Mouse (Mus musculus): ENCODE measurements around the gene Ldlrap1. TPM values are rescaled to one million over a fixed set of nuclear protein-coding genes. Genes with fewer than 3 reads are reported as not detected.
A peak's percentile ranks its signal among the peaks of the same experiment; 100 is the strongest.

The Ldlrap1 gene
- total RNA-seq, 1 experiment from 2014 or later: 11.1 TPM

GRCm38 (mm10) chr4:134758367-134758766 is 9.5 kb downstream of the Ldlrap1 start:
- ATAC-seq (replicated peaks in 1 of 2; ENCODE audit: insufficient read depth in 1 of 2, low FRiP score in 2 of 2, low TSS enrichment in 1 of 2, low read depth in 1 of 2, poor library complexity in 2 of 2, severe bottlenecking in 2 of 2): no peak

- peak in 1 of 2 experiments; percentile 36; a peak in 2 of 4 replicates for ATAC-seq (replicated peaks in 1 of 2; ENCODE audit: insufficient read depth in 1 of 2, low FRiP score in 2 of 2, low TSS enrichment in 1 of 2, low read depth in 1 of 2, poor library complexity in 2 of 2, severe bottlenecking in 2 of 2)
These were observed 10.9 kb downstream of the Ldlrap1 start for GRCm38 (mm10) chr4:134756953-134757352.

DNA sequence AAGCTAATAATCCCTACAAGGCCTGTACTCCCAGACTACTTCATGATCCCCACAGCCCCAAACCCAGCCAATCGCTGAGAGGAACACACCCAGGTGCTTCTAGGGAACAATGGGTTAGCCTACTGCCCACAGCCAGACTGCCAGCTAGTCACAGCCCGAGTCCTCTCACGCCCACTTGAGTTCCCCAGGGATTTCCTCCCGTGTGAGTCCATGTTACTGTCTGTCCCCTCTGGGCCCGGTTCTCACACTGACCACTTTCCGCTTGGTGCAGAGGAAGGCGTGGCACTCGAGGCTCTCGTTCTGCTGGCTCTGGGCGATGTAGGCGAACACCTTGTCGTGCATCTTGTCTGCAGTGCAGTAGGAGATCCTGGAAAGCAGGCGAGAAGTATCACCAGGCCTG is 12.9 kb downstream of the Ldlrap1 start:
- no peak for ATAC-seq (replicated peaks in 1 of 2; ENCODE audit: insufficient read depth in 1 of 2, low FRiP score in 2 of 2, low TSS enrichment in 1 of 2, low read depth in 1 of 2, poor library complexity in 2 of 2, severe bottlenecking in 2 of 2)

- ATAC-seq (replicated peaks in 1 of 2; ENCODE audit: insufficient read depth in 1 of 2, low FRiP score in 2 of 2, low TSS enrichment in 1 of 2, low read depth in 1 of 2, poor library complexity in 2 of 2, severe bottlenecking in 2 of 2): no peak
These were observed 13.5 kb downstream of the Ldlrap1 start for GRCm38 (mm10) chr4:134754371-134754770.

- ATAC-seq (replicated peaks in 1 of 2; ENCODE audit: insufficient read depth in 1 of 2, low FRiP score in 2 of 2, low TSS enrichment in 1 of 2, low read depth in 1 of 2, poor library complexity in 2 of 2, severe bottlenecking in 2 of 2): peak; percentile 35 to 36
These were observed 14.1 kb downstream of the Ldlrap1 start for GRCm38 (mm10) chr4:134753516-134754261.

- no peak for ATAC-seq (replicated peaks in 1 of 2; ENCODE audit: insufficient read depth in 1 of 2, low FRiP score in 2 of 2, low TSS enrichment in 1 of 2, low read depth in 1 of 2, poor library complexity in 2 of 2, severe bottlenecking in 2 of 2)
These were observed 14.9 kb downstream of the Ldlrap1 start for GRCm38 (mm10) chr4:134752911-134753426.

GRCm38 (mm10) chr4:134751682-134752380 is 16.0 kb downstream of the Ldlrap1 start:
- ATAC-seq (replicated peaks in 1 of 2; ENCODE audit: insufficient read depth in 1 of 2, low FRiP score in 2 of 2, low TSS enrichment in 1 of 2, low read depth in 1 of 2, poor library complexity in 2 of 2, severe bottlenecking in 2 of 2): no peak

- ATAC-seq (replicated peaks in 1 of 2; ENCODE audit: insufficient read depth in 1 of 2, low FRiP score in 2 of 2, low TSS enrichment in 1 of 2, low read depth in 1 of 2, poor library complexity in 2 of 2, severe bottlenecking in 2 of 2): no peak
These were observed 17.0 kb downstream of the Ldlrap1 start for GRCm38 (mm10) chr4:134750825-134751224.

- ATAC-seq (replicated peaks in 1 of 2; ENCODE audit: insufficient read depth in 1 of 2, low FRiP score in 2 of 2, low TSS enrichment in 1 of 2, low read depth in 1 of 2, poor library complexity in 2 of 2, severe bottlenecking in 2 of 2): no peak
These were observed 17.6 kb downstream of the Ldlrap1 start for GRCm38 (mm10) chr4:134750263-134750662.

DNA sequence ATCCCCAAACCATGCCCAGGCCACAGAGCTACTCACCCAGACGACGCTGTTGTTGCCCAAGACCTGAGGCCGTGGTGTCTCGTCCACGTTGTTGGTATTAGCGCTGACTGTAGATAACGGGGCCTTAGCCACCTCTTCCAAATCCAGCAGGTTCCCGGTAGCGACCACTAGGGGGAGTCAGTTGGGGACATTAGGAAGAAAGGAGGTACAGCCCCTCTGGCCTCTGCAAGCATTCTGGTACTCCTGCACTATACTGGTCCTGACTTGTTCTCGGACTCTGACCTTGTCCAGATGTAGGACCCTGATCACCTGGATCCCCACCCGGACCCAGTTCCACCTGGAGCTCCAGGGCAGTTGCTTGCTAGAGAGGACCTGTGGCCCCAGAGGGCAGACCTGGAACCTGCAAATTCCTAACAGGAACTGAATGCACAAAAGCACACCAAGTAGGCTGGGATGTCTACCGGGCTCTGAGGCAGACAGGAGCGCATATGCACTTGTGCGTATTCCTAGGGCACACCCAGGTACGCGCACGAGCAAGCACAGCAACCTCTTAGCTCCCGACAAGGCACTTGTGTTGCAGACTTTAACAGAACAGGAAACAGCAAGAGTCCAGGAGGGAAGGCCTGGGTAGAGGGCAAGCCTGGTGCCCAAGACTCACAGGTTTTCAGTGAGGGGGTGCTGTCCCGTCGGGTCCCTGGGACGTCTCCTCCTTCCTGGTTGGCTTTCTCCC is 18.4 kb downstream of the Ldlrap1 start:
- ATAC-seq (replicated peaks in 1 of 2; ENCODE audit: insufficient read depth in 1 of 2, low FRiP score in 2 of 2, low TSS enrichment in 1 of 2, low read depth in 1 of 2, poor library complexity in 2 of 2, severe bottlenecking in 2 of 2): peak in 1 of 2 experiments; percentile 17; a peak in 1 of 4 replicates

DNA sequence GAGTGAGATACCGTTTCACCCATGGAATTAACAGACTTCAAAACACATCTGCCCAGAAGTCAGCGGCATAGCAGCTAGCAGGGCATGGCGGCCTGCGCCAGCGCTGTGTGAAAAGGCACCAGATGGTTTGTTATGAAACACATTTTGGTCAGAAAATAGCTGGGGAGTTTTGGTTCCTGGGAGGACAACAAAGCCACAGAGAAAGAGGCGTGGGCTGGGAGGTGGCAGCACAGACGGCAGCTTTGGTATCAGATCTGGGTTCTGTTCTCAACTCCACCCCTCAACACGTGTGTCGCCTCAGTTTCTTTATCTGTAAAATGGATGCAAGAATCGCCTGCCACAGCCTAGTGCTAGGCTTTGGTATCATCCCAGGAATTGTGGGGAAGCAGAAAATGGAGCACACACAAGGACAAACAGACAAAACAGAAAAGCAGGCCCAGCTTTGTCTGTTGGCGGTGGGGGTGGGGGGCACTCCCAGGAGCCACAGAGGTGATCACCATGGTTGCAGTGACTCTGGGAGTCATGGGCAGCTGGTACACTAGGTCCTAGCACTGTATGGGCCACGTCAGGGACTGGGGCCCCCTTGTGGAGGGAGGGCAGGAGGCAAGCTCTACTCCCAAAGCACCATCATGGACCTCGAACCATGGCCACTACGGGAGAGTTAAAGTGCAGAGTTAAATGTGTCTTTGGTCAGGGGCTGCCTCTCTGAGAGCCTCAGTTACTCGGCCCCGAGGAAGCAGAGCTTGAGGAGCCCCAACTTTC is 21.7 kb downstream of the Ldlrap1 start:
- ATAC-seq (replicated peaks in 1 of 2; ENCODE audit: insufficient read depth in 1 of 2, low FRiP score in 2 of 2, low TSS enrichment in 1 of 2, low read depth in 1 of 2, poor library complexity in 2 of 2, severe bottlenecking in 2 of 2): no peak

GRCm38 (mm10) chr4:134743881-134744633 is 23.8 kb downstream of the Ldlrap1 start:
- ATAC-seq (replicated peaks in 1 of 2; ENCODE audit: insufficient read depth in 1 of 2, low FRiP score in 2 of 2, low TSS enrichment in 1 of 2, low read depth in 1 of 2, poor library complexity in 2 of 2, severe bottlenecking in 2 of 2): no peak

GRCm38 (mm10) chr4:134741949-134742348 is 25.9 kb downstream of the Ldlrap1 start:
- ATAC-seq (replicated peaks in 1 of 2; ENCODE audit: insufficient read depth in 1 of 2, low FRiP score in 2 of 2, low TSS enrichment in 1 of 2, low read depth in 1 of 2, poor library complexity in 2 of 2, severe bottlenecking in 2 of 2): no peak

DNA sequence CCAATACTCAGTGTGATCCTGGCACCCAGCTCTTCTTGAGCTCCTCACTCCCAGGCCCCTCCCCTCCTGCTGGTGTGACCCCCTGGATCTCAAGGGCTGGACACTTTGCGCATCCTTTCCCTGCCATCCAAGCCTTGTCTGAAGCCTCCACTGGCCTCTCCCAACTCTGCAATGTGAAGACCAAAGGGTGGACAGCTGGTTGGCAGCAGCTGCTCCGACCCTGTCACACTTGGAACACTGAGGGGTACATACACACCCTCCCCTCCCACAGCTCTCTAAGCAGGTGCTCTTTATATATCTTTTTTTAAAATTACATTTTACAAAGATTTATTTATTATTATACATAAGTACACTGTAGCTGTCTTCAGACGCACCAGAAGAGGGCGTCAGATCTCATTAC is 27.6 kb downstream of the Ldlrap1 start:
- ATAC-seq (replicated peaks in 1 of 2; ENCODE audit: insufficient read depth in 1 of 2, low FRiP score in 2 of 2, low TSS enrichment in 1 of 2, low read depth in 1 of 2, poor library complexity in 2 of 2, severe bottlenecking in 2 of 2): no peak

DNA sequence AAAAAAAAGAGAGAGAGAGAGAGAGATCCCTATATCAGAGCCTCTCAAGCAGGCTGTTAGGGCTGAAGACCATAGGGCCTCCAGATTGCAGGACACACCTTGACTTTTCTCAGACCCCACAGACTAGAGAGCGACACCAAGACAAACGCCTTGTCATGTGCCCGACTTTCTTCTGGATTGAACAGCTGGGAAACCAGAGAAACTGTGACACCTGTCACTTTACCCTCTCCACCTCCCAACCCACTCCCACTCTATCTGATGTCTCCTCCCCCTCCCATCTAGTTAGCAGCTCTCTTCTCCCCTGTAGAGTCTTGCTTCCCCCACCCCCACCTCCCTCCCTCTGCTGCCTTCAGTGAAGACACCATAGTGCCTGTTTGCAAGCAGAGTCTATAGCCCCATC is 28.3 kb downstream of the Ldlrap1 start:
- ATAC-seq (replicated peaks in 1 of 2; ENCODE audit: insufficient read depth in 1 of 2, low FRiP score in 2 of 2, low TSS enrichment in 1 of 2, low read depth in 1 of 2, poor library complexity in 2 of 2, severe bottlenecking in 2 of 2): no peak

DNA sequence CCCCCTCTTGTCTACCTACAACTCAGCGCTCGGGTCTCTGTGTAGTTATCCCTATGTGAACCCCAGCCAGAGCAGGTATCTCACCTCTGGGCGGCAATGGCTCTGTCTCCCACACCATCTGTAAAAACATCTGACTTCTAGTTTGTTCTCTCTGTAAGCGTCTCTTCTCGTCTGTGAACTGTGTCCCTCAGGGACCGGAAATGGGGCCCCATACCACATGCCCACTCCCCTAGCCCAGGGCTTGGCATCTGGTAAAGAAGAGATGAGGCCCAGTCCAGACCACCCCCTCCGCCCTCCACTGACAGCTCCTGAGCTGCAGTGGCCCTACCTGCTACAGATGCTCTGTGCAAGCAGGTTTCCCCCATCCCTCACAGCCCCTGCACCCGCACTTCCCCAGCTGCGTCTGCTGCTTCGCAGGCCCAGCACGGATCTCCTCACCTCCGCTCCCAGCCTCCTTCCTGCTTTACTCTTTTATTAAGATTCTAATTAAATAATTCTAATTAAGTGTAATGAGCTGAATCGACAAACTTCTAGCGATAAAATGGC is 30.4 kb downstream of the Ldlrap1 start:
- no peak for ATAC-seq (replicated peaks in 1 of 2; ENCODE audit: insufficient read depth in 1 of 2, low FRiP score in 2 of 2, low TSS enrichment in 1 of 2, low read depth in 1 of 2, poor library complexity in 2 of 2, severe bottlenecking in 2 of 2)
